Mouse (Mus musculus): ENCODE results near the gene Gm20388. TPM values are rescaled to one million over a fixed set of nuclear protein-coding genes. Genes with fewer than 3 reads are reported as not detected.
"Not testable (repeated sequence)": the region's sequence is repeated elsewhere in the genome, so short reads cannot be mapped to it uniquely, and the experiment has no call there.

Gm20388 gene
- polyA plus RNA-seq, 1 experiment from 2014 or later: not detected

DNA sequence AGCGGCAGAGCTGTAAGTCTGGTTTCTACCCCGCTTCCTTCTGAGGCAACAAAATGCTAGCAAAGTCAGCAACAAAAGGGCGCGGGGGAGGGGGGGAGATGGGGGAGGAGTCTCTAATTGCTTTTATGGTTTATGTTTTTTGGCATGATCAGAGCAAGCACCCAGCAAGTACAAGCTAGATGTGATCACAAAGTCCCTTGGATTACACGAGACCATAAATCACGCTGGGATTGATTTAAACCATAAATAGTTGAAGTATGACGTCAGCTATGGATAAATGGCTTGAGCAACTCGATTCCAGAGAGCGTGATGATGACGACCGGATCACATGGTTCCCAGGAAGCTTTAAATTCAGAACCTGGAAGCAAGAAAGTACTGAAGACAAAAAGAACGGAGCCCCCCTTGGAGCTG, 3720.2 kb downstream of the Gm20388 start:
- 26% methylated on average over 12 of the region's 12 CpGs for WGBS (ENCODE audit: insufficient replicate concordance)
- no peaks in the 10 kb centered on the region for H3K36me3 ChIP-seq
- no peak overlapping the region for H3K27ac ChIP-seq
- no peak overlapping the region for H3K4me3 ChIP-seq (replicated peaks)
- peaks cover 12% of the 10 kb centered on the region for H3K4me1 ChIP-seq (replicated peaks)
- no peak overlapping the region for H3K9ac ChIP-seq
- H3K9me3 ChIP-seq (replicated peaks): no peaks in the 10 kb centered on the region
- H3K27me3 ChIP-seq: peaks cover 40% of the 10 kb centered on the region
- DNase-seq: no peak
- ATAC-seq (ENCODE audit: low read depth): no peak
- peak overlapping the region; percentile 24; the same call in 1 of the 2 replicates for H3K4me2 ChIP-seq

DNA sequence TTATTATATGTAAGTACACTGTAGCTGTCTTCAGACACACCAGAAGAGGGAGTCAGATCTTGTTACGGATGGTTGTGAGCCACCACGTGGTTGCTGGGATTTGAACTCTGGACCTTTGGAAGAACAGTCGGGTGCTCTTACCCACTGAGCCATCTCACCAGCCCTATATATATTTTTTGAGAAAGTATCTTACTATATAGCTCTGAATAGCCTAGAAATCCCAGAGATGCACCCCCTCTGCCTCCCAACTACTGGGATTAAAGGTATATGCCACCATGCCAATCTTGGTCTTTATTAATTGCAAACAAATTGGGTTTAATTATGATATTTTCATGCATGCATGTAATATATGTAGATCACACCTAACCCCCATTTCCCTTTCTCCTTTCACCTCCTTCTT, 3721.1 kb downstream of the Gm20388 start:
- H3K4me3 ChIP-seq (replicated peaks); H3K36me3 ChIP-seq; H3K4me2 ChIP-seq; DNase-seq; ATAC-seq (ENCODE audit: low read depth); H3K9me3 ChIP-seq (replicated peaks); H3K27ac ChIP-seq; H3K9ac ChIP-seq: not testable (repeated sequence)
- 54% methylated on average over 3 of the region's 3 CpGs for WGBS (ENCODE audit: insufficient replicate concordance)
- H3K27me3 ChIP-seq: peaks cover 33% of the 10 kb centered on the region
- H3K4me1 ChIP-seq (replicated peaks): peaks cover 12% of the 10 kb centered on the region

DNA sequence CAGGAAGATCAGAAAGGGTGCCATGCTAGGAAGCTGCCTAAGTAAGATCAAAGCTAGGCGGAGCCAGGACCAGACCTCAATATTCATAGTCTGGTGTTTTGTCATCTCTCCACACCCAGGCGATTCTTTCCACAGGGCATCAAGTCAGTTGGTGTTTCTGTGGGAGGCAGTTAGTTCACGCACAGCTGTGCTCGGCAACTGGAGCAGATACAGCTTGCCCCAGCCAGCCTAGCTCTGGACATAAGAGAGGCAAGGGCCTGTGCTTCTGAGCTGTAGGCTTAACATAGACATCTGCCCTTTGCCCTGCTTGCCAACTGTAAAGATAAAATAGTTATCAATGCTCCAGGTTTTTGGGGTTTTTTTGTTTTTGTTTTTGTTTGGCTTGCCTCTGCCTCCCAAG, 3721.6 kb downstream of the Gm20388 start:
- Histone ChIP-seq H3K27me3 (peaks cover 28% of the 10 kb centered on the region), H3K36me3 (no peaks in the 10 kb centered on the region), H3K9me3 (replicated peaks) (no peaks in the 10 kb centered on the region), H3K4me2 (no peak overlapping the region), H3K4me1 (replicated peaks) (peaks cover 12% of the 10 kb centered on the region), H3K4me3 (replicated peaks) (no peak overlapping the region), H3K9ac (no peak overlapping the region), H3K27ac (no peak overlapping the region)
- WGBS (ENCODE audit: insufficient replicate concordance): 50% methylated on average over 4 of the region's 4 CpGs
- DNase-seq: no peak
- ATAC-seq (ENCODE audit: low read depth): no peak

DNA sequence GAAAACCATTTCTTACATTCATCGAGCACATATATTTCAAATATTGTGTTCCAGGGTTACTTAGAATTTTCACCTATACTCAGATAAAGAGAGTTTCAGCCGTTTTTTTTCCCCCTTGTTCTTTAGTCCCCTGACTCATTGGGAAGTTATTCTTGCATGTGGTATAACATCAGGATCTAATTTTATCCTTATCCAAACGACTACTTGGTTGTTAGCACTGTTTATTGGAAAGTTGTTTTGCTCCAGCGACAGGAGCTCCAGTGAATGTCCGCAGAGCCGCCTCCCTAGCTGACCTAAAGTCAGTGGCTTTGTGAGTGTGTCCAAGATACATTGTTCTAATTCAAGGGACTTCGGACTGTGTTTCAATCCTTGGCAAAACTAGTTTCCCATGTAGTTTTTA, 3723.2 kb downstream of the Gm20388 start:
- peaks cover 13% of the 10 kb centered on the region for H3K27me3 ChIP-seq
- H3K4me3 ChIP-seq (replicated peaks): no peak overlapping the region
- H3K36me3 ChIP-seq: no peaks in the 10 kb centered on the region
- H3K27ac ChIP-seq: no peak overlapping the region
- H3K9ac ChIP-seq: no peak overlapping the region
- H3K9me3 ChIP-seq (replicated peaks): no peaks in the 10 kb centered on the region
- peaks cover 8% of the 10 kb centered on the region for H3K4me1 ChIP-seq (replicated peaks)
- H3K4me2 ChIP-seq: no peak overlapping the region
- no peak for ATAC-seq (ENCODE audit: low read depth)
- WGBS (ENCODE audit: insufficient replicate concordance): 54% methylated on average over 7 of the region's 7 CpGs
- no peak for DNase-seq

DNA sequence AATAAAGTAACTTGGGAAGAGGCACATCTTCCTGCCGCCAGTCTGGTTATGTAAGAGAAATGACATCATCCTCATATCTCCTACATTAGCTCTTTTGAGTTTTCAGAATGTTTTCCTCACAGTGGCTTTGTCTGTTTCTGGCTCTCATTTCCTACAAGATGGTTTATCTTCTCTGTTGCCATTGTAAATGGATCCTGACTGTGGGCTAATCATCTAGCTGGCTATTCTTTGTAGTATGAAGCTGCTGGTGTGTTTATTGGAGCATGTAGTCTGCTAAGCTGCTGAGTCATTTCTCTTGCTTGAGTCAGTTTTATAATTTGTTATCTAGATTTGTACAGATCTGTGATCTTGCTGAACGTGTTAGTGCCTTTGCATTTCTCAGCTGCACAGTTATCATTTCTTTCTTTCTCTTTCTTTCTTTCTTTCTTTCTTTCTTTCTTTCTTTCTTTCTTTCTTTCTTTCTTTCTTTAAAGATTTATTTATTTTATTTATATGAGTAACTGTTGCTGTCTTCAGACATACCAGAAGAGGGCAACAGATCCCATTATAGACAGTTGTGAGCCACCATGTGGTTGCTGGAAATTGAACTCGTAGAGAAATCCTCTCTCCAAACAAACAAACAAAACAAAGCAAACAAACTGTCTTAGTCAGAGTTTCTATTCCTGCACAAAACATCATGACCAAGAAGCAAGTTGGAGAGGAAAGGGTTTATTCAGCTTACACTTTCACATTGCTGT, 3723.9 kb downstream of the Gm20388 start:
- no peak overlapping the region for H3K4me3 ChIP-seq (replicated peaks)
- H3K9me3 ChIP-seq (replicated peaks): no peaks in the 10 kb centered on the region
- no peak overlapping the region for H3K9ac ChIP-seq
- H3K27me3 ChIP-seq: peaks cover 6% of the 10 kb centered on the region
- H3K4me2 ChIP-seq: no peak overlapping the region
- no peak overlapping the region for H3K27ac ChIP-seq
- DNase-seq (no peak), ATAC-seq (ENCODE audit: low read depth) (no peak)
- H3K36me3 ChIP-seq: no peaks in the 10 kb centered on the region
- H3K4me1 ChIP-seq (replicated peaks): peaks cover 2% of the 10 kb centered on the region
- WGBS (ENCODE audit: insufficient replicate concordance): 15% methylated on average over 3 of the region's 3 CpGs

DNA sequence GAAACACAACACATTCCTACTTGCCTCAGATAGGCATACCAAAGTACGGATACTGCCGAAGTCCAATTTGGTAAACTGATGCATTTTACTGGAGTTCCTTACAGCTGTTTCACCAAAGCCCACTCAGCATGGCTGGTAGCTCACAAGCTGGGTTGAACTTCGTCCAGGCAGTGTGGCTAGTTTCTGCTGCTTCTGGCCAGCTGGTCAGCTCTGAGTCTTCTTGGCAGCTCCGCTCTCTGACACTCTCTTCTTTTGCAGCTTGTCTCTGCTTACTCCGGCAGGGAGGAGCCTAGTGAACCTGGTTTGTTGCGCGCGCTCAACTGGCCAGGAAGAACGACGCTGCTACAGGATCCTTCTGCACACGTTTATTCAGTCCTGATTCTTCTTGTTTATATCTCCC, 3725.0 kb downstream of the Gm20388 start:
- Histone ChIP-seq H3K27ac (no peak overlapping the region), H3K9ac (no peak overlapping the region), H3K4me3 (replicated peaks) (no peak overlapping the region), H3K4me1 (replicated peaks) (peaks cover 2% of the 10 kb centered on the region), H3K4me2 (no peak overlapping the region), H3K36me3 (no peaks in the 10 kb centered on the region), H3K9me3 (replicated peaks) (no peaks in the 10 kb centered on the region), H3K27me3 (no peaks in the 10 kb centered on the region; the same call in none of the 2 replicates)
- DNase-seq: no peak
- no peak for ATAC-seq (ENCODE audit: low read depth)
- WGBS (ENCODE audit: insufficient replicate concordance): 75% methylated on average over 11 of the region's 11 CpGs

DNA sequence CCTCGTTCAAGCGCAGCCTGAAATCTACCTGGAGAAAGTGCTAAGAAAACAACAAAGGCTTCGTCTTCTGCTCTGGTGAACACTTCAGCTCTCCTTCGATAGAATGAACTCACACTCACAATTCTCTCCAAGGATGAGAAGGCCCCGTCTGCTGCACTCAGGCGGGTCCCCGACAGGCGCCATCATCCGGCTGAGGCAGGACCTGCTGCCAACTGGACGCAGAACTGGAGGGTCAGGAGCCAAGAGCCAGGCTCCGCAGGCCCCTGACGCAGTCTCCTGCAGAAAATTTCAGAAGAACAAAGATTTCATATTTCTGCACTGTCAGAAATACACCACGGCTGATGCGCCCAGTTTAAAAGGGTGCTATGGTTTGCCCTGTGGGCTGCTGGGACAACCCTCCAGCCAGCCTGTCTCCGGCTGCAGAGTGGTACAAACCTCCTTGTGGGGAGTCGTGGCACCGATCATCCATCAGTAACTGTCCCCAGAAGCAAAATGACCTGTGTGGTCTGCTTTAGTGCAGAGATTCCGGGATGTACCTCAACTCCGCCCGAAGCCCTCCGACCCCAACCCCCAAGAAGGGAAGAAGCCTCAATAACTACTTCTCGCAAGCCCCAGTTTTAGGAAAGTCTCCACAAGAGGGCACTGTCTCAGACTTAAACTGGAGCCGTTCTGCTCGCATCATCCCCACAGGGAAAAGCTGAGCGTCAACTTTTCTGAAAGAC, 3732.8 kb downstream of the Gm20388 start:
- Histone ChIP-seq H3K4me1 (replicated peaks) (peaks cover 4% of the 10 kb centered on the region; the same call in 1 of the 2 replicates), H3K9me3 (replicated peaks) (no peaks in the 10 kb centered on the region), H3K36me3 (no peaks in the 10 kb centered on the region), H3K4me2 (no peak overlapping the region), H3K4me3 (replicated peaks) (no peak overlapping the region), H3K9ac (no peak overlapping the region), H3K27ac (no peak overlapping the region), H3K27me3 (peaks cover 27% of the 10 kb centered on the region)
- DNase-seq (no peak), ATAC-seq (ENCODE audit: low read depth) (no peak)
- WGBS (ENCODE audit: insufficient replicate concordance): 19% methylated on average over 25 of the region's 25 CpGs

DNA sequence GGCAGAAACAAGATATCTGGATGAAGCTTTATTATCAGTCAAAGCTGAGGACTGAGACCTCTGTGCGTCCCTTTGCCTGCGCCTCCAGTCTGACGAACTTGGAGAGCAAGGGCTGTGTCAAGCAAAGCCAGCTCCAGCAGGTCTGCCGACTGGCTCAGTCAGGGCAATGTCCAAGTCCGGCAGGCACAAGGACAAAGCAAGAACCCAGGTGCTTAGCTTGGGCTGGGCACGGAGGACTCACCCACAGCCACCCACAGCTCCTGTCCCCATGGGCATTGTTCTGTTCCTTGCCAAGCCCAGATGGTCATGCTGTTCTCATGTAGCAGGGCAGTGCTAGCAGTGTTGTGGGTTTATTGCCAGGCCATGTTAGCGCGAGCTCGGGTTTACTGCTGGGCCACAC, 3734.6 kb downstream of the Gm20388 start:
- ATAC-seq (ENCODE audit: low read depth) (no peak), DNase-seq (no peak)
- WGBS (ENCODE audit: insufficient replicate concordance): 68% methylated on average over 9 of the region's 9 CpGs
- Histone ChIP-seq H3K9ac (no peak overlapping the region), H3K27me3 (peaks cover 27% of the 10 kb centered on the region), H3K4me1 (replicated peaks) (peaks cover 8% of the 10 kb centered on the region; the same call in 1 of the 2 replicates), H3K9me3 (replicated peaks) (no peaks in the 10 kb centered on the region), H3K4me2 (no peak overlapping the region), H3K4me3 (replicated peaks) (no peak overlapping the region), H3K27ac (no peak overlapping the region), H3K36me3 (no peaks in the 10 kb centered on the region)

DNA sequence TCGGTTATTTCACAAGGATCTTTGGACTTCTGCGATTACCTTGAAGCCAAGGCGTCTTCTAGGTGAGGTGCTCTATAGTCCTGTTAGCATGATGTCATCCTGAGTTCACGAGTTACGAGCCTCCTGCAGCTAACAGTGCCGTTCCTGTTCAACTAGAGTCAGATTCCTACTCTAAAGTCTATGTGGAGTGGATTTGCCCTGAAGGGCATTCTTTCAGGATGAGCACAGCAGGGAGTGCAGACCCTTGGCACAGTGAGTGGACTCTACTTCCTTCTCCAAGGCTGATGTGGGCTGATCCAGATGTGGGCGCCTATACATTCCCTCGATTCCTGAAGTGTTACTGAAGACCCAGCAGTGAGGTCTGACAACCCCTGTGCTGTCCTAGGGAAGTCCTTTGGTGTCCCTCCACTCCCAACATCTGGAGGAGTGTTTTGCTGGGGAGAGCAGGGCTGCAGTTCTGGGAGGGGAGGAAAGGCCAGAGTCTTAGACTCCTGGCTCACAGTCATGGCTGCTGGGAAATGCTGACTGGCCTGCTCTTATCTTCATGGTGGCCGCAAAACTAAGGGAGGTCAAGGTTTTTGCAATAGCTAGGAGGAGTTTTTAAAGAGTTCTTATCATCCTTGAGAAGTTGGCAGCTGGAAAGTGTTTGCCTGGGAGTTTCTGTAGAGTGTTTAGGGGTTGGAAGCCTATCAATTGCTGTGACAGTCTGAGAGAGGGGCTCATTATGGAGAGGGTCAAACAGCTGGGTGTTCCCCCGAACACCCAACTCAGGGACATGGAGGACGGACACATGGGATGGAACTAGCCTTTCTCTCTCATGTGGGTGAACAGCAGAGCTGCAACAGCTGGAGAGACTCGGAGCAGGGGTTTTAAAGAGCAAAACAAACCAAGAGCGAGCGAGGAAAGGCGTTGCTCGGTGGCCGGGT, 3737.9 kb downstream of the Gm20388 start:
- WGBS (ENCODE audit: insufficient replicate concordance): 60% methylated on average over 17 of the region's 17 CpGs
- Histone ChIP-seq H3K9me3 (replicated peaks) (no peaks in the 10 kb centered on the region), H3K4me2 (no peak overlapping the region), H3K4me1 (replicated peaks) (peaks cover 5% of the 10 kb centered on the region; the same call in 1 of the 2 replicates), H3K27ac (no peak overlapping the region), H3K9ac (no peak overlapping the region), H3K36me3 (no peaks in the 10 kb centered on the region), H3K4me3 (replicated peaks) (no peak overlapping the region), H3K27me3 (peaks cover 35% of the 10 kb centered on the region)
- ATAC-seq (ENCODE audit: low read depth) (no peak), DNase-seq (no peak)

DNA sequence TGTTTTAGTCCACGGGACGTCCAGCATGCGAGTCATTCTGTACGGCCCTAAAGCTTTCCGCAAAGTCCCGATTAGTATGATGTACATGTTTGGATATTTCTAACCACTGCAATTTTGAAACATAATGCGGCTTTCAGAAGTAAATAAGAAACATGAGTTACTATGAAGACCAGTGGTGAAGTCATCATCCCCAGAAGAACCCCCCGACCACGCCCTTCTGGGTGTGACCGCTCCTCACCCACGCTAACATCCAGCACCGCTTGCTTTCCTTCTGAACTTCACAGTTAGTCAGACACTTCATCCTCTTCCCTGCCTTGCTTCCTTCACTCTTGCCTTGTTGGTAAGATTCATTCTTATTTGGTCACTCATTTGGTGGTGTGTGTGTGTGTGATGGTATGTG, 3738.8 kb downstream of the Gm20388 start:
- Histone ChIP-seq H3K4me3 (replicated peaks) (no peak overlapping the region), H3K36me3 (no peaks in the 10 kb centered on the region), H3K4me1 (replicated peaks) (peaks cover 5% of the 10 kb centered on the region; the same call in 1 of the 2 replicates), H3K9ac (no peak overlapping the region), H3K4me2 (no peak overlapping the region), H3K27me3 (peaks cover 41% of the 10 kb centered on the region), H3K9me3 (replicated peaks) (no peaks in the 10 kb centered on the region), H3K27ac (no peak overlapping the region)
- no peak for ATAC-seq (ENCODE audit: low read depth)
- 66% methylated on average over 12 of the region's 12 CpGs for WGBS (ENCODE audit: insufficient replicate concordance)
- no peak for DNase-seq

All from liver, embryonic 13.5 days (tissue).